Mouse (Mus musculus) cerebellum, adult 18-20 months (tissue): Measurements from ENCODE around the gene Ikzf2.
A peak's percentile ranks its signal among the peaks of the same experiment; 100 is the strongest.

Source experiments
- DNase-seq, 2 experiments: peaks; one replicate each; pipeline ENCODE4 v3.0.0; 2021

Gene Ikzf2

DNA sequence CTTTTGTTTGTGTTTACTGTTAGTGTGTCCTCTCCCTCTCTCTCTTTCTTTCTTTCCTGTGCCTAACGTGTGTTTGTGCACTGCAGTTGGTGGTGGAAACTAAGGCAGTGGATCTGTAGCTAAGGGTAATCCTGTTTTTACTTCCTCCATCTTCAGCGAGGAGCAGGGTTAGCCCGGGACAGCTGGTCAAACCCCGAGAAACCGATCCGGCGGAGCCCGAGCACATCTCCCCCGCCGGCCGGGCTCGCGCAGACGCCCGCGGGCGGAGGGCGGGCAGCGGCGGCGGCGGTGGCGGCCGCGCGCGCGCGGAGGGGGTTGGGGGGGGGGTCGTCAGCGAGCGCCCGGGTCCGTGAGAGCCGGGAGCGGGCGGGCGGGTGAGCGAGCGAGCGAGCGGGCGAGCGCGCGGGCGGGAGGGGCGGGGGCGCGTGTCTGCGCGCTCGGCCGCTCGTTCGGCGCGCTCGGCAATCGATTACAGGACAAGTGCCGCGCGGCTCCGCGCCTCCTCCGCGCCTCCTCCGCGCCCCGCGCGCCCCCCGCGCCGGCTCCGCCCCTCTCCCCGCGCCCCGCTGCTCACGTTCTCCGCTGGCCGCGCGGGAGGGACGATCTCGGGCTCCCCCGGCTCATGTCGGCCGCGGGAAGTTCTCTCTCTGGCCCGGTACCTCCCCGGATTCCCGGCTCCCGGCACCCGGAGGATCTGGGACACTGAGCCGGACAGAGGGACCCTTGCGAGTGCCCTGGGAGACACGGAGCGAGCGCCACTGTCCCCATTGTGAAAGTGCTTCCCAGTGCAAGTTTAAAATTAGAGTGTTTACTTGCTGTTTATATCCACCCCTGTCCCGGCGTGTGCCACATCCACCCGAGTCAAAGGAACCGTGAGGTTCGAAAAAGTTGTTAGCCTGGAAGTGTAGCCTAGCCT lies at the start of gene Ikzf2:
TSS of gene Ikzf2 (minus strand) at position 170 of the 916 bp plus-strand sequence.
- peak; percentile 76 to 82 for DNase-seq

DNA sequence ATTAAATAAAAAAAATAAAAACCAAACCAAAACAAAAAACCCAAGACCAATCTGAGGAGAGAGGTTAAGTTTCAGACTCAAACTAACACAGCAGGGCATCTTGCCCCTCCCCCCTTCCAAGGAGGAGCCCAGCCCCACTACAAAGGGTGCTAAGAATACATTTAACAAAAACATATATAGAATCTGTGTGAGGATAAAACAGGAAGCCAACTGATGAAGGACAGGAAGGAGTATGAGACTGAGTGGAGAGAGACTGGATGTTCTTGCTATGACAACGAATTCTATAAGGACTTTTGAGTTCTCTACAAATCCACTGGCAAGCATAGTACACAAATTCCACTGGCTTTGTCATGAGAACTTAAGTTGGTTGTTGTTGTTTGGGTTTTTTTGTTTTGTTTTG lies 42.7 kb upstream of the Ikzf2 start:
- DNase-seq, result no peak

DNA sequence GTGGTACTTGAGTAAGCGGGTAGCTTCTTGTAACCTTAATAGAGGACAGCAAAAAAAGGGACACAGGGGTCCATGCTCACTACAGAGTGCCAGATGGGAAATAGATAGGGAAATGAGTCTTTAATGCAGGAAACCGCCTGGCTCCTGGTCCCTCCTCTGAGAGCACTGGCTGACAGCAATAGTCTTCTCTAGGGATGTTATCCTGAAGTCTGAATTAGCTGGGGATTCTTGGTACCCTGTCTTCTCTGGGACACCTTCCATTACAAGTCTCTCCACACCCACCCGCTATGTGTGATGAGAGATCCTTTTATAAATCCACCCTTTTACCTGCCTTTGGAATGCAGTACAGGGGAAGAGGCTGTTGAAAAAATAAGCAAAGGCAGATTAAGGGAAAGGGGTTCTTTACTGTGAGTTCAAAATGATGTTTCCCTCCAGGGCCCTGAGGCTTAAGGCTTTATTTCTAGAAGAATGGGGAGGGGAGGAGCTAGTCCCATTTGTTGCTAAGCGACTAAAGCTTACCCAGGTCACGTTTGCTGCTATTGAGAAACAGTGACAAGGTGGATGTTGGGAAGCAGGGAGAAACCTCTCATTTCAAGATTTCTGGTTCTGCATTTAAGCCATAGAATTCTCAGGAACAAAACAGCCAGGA lies 42.1 kb upstream of the Ikzf2 start:
- DNase-seq, result no peak

DNA sequence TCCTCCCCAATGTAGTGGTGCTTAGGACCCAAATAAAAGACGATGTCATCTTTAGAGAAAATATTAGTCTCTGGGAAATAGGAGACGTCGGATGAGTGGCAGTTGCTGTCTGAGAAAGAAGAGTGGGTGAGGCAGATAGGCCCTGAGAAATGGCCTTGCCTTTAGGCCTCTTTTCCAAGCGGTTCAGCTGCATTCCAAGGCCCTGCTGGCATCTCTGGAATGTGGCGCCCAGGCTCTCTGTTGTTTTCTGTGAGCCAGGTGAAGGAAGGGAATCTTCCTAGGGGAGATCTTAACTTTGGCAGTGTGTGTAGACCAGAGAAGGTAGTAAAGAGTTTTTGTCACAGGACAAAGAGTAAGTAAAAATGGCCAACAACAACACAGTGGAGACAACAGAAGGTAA lies 40.9 kb upstream of the Ikzf2 start:
- DNase-seq, result no peak

DNA sequence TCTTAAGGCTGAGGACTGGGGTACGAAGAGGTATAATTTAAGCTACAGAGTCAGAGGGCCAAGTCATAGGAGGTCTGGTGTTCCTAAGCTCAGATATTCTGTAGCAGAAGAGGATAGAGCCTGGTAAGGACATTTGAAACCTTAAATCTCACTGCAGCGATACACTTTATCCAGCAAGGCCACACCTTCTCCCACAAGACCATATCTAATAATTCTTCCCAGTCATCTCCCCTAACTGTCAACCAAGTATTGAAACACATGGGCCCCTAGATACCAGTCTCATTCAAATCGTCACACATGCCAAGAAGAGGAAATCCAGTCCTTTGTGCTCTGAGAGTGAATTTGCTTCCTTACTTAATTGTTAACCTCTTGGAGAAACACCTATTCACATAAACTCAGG lies 30.1 kb upstream of the Ikzf2 start:
- DNase-seq, result no peak

DNA sequence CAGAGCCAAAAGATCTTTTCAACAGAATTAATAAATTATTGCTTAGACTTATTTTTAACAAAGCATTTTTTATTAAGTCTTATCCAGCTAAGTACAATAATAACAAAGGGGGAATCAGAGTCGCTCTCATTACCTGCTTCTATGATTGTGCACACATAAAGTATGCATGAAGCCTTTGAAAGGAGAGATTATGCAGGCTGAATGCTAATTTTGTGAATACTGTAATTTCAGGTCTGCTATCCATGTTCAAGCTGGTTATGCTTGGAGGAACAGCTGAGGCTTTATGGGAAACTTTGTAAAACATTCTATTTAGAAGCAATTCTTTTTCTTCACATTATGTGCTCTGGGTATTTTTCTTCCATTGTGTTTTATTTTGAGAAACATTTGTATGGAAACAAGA lies 21.5 kb upstream of the Ikzf2 start:
- DNase-seq, result no peak

DNA sequence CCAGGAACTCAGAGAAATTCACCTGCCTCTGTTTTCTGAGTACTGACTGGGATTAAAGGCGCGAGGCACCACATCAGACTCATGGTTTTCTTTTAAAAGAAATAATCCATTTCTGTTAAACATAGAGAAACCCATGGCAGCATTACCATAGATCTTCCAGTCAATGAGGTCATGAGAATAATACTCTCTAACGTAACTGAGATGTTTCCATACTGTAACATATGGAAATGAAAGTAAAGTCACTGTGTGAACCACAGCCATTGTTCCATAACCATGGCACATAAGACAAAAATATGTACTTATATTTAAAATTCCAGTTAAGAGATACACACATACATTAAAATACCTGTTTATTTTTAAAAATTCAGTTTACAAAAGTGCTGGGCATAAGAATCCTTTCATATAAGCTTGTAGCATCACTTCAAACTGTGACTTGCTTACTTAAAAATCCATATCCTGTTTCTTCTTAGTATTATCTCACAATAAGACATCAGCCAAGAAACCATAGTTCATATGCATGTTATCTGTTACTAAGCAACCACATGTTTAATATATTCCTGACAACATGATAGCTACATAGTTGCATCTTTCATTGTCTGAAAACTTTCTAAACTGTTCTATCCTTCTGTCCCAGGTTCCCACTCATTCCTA lies 16.6 kb upstream of the Ikzf2 start:
- DNase-seq, result no peak

DNA sequence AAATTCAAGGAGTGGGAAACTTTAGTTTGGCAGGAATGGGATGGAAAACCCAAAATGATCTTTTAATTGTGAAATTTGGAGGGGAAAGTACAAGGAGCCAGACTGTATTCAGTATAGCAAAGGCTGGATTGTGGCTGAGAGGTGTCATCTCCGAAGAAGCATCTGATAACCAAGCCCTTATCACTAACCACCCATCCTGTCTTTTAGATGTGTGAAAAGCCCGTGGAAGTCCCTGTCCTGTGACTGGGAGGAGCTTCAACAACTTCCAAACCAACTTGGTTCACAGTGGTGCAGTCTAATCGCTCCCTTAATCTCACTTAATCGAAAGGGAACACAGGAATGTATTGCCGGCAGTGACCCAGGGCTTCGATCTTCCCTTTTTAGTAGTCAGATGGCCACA lies 4.9 kb upstream of the Ikzf2 start:
- DNase-seq, result no peak

DNA sequence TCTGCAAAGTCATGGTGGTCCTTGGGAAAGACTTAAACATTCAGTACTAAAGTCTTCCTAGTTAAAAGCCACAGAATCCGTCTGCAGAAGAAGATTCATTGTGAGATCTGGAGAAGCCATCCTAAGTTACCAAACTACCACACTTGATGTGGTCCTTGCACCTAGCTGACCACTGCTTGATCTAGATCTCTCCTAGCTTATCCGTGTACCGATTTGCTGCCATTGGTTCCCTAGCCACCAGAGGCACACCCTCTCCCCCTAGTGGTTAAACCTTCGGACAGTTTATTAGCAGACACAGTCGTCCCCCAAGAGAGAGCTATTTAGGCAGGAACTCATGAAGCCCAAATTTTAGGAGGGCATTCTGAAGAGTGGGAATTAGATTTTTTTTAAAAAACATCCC lies 1.9 kb upstream of the Ikzf2 start:
- peak; percentile 63 to 74 for DNase-seq

DNA sequence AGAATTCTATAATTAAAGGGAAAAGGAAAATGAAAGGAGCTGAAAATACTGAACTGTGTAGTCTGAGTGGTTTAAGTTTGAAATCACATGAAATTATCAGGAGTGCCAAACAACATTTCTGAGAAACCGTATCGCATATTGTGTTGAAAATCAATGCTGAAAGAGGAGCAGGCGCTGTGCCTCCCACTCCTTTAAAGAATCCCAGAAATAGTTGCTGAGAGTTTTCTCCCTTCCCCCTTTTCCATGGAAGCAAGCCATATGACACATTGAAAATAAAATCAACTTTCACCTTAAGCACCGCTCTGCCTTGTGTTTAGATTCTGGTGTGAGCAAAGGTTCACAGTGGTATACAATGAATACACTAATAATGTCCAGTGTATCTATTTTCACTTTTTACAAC lies 1.1 kb upstream of the Ikzf2 start:
- no peak for DNase-seq

DNA sequence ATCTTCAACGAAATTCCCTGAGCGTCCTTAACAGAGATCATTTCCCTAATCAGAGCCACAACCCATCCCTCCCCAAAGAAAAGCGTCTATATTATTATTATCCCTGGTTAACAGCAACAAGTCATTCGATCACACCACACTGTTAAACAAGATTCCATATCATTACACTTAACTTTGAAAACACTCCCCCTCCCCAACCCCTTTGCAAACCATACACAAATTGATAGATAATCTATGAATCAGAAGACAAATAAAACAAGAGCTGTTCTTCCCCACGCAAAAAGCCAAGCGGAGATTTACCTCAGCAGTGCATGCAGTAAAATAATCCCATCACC lies 337 bp downstream of the Ikzf2 start:
- DNase-seq, result no peak

DNA sequence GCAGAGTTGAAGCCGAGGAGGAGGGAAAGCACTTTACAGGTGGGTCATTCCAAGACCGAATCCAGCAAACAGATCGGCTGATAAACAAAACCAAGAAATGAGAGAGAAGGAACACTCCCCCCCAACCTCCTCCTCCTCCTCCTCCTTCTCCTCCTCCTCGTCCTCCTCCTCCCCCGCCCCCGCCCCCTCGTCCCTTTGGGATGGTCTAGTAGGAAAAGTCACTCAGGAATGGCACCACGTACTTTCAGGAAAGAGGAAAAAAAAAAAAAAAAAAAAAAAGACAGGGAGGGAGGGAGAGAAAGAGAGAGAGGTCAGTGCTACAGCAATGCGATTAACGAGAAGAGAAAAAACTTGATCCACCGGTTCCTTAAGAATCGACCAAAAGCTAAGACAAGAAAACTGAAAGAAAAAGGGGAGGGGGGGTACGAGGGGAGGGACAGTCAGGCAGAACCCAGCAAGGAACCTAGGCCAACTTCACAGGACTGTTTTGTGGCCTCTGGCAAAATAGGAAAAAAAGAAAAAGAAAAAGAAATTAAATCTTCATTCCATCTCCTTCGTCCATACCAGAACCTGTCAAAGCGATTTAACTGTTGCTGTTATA lies 1.1 kb downstream of the Ikzf2 start:
- DNase-seq, result peak in 1 of 2 experiments; percentile 8

DNA sequence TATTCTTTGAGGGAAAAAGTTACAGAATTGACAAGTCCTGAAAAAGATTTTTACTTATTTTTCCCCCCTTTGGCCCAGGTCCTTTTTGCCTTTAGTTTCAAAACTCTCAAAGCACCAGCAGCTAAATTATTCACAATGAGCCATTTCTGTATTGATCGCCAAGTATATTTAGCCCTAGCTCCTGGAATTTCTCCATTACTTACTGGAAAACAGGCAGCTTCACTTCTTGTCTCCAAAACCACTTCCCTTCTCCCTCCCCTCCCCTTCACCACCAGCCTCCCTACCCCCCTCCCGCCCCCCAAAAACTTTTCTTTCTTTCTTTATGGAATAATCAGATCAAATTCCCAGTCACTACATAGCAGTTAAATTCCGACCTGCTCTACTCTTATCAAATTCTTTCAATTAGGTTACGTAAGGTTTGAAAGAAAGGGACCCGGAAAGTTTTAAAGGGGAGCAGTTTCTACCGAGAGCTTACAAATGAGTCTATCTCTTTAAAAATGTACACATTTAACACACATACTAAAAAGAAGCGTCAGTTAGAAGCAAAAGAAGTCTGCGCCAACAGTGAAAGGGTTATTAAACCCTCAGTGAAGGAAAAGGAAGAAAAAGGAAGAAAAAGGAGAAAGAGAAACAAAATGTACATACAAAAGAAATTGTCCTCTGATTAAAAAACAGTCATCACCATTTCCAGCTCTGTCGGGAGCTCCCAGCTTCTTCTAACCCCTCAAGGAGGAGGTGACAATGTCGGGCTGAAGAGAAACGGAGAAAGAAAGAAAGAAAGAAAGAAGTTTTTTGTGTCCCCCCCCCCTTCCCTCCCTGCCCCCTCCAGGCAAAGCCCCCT lies 1.8 kb downstream of the Ikzf2 start:
- DNase-seq, result no peak

DNA sequence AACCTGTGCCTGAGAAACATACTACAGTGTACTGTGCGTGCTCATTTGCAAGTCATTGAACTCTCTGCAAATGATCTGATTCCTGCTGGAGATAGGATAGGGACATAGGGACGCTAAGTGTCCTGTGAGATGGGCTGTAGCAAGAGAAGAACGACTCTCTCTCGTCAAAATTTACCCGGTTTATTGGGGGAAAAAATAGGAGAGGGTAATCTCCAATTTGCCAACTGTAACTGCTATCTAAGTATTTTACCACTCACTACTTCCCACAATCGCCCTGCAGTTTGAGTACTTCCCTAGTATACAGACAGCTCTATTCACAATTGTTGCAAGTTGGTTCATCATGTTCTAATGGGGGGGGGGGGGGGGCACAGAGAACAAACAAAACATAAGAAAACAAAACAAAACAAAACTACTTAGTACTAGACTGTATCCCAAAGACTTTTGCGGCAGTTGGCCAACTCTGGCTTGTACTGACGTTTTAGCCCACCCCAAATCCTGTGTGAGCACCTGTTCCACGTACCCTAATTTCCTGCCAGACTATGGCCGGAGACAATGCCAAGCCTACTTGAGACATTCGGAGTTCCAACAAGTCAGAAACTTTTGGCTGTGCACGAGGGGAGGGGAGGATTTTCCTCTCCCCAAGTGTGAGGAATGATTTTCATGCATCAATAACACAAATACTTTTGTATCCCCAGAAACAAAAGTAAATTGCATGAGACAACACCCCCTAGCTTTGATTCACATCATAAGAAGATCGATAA lies 2.6 kb downstream of the Ikzf2 start:
- peak in 1 of 2 experiments; percentile 2 for DNase-seq

DNA sequence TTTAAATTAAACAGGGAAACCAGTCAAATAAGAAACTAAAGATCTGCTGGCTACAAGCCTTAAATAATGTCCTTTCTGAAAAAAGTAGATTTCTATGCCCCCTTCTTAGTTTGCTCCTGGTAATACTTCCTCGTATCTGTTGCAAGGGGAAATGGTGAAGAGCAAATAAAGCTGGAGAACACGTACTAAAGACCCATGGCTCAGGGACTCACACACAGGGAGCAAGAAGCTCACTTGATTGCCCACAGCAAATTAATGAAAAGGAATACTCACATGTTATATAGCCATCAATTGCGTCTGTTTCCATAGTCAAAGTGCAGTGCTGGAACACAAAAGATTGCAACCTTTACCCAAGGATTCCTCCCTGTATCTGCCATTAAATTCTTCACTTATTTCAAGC lies 3.2 kb downstream of the Ikzf2 start:
- no peak for DNase-seq

DNA sequence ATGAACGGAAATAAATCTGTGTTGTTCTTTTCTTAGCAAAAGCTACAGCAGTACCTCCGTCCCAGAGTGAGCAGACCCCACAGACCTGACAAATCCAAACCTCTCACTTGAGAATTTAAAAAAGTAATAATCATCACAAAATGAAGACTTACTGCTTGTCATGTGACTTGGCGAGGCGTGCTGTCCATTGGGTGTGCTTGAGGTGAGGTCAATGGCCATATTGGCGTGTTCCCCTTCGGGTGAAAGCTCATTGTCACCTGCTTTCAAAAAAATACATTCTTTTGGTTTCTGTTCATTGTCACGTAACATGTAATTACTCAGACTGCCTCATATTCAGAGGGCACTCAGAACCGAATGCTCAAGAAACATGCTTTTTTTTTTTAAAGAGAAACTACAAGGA lies 4.0 kb downstream of the Ikzf2 start:
- DNase-seq, result no peak

DNA sequence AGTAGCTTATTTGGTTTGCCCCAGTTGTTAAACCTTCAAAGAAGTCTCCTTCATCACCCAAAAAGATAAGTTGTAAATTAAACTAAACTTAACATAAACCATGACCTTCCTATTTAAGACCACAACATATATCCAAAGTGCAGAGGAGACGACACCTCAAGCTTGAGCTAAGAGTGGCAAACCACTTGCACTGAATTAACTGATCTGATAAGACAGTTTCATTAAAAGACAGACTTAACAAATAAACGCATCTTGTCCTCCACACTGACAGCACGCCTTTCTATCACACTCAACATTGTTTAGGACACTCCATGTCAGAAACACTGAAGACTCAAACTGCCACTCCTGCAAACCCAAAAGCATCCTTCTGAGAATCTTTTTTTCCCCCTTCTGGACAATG lies 4.8 kb downstream of the Ikzf2 start:
- no peak for DNase-seq

DNA sequence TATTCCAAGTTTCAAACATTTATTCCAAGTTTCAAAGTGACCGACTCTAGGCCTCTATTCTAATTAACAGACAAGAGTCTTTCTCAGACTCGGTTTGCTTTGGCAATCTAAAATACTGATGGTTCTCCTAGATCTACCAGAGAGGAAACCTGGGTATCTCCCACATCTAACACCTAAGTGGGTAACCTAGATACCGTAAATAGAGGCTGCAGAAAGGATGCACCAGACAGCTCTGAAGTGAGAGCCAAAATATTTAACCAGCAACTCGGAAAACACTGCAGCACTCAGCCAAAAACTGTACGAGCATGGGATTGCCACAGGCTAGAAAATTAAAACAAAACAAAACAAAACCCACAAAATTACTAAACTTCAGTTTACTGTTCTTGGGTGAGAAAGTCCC lies 6.0 kb downstream of the Ikzf2 start:
- DNase-seq, result no peak

DNA sequence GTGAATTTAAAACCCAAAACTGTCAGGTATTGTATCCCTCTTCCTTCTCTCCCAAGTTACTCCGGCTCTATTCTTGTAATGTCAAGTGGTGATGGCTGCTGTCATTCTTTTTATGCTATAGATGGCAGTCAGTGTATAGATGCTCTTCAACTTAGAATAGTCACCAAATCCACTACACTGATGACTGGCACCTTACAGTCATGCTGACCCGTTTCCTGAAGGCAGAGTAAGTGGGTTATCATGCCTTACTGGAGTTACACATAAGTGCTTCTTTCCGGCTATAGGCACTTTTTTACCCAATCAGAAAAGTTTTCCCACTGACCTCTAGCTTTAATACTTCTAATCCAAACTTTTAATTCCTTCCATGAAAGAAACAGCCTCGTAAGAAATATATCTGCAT lies 6.5 kb downstream of the Ikzf2 start:
- no peak for DNase-seq

DNA sequence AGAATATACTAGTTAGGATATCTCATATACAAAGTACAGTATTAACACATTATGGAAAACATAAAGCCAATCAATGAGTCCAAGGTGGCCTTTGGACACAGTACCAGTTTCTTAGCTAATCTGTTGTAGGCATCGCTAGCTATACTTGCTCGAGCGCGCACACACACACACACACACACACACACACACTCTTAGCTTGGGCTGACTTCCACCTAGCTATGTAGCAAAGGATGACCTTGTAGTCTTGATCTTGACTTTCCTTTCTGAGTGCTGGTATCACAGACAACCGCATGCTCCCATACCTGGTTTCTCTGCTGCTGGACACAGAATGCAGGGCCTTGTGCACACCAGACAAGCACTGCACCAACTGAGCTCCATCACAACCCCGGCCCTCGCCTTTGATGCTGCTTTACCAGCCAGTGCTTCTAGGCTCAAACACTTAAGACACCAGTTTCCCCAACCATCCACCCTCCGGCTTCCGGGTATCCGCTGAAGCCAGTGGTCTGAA lies 17.1 kb downstream of the Ikzf2 start:
- no peak for DNase-seq

DNA sequence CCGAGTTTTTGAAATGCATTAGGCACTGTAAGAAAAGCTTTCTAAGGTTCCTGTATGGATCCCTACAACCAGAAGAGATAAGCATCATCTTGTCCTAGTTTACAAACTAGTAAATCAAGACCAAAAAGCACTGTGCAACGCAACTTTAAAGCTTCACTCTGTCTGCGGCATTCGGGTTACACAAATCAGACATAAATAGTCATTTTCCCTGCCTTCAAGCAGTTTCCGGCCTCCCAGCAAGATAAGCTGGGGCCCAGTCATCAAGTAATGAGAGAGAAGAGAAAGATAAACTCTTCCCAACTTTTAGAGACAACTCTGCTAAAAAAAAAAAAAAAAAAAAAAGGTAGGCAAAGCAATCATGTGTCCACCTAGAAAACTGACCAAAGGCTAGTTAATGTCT lies 19.6 kb downstream of the Ikzf2 start:
- no peak for DNase-seq

DNA sequence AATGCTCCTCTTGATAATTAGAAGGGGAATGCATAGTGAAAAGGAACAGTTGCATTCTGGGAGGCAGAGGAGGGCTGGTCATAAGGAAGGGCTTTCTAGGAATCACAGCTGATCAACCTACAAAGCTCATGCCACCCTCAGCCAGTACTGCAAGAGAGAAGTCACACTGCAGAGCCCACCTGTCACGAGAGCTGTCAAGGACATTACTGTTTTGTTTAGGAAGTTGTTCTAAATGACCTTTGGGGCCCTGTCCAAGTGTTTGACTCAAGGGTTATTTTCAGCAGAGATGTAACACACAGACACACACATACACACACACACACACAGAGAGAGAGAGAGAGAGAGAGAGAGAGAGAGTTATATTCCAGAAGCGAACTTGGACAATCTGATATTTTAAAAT lies 27.3 kb downstream of the Ikzf2 start:
- no peak for DNase-seq
